Mouse (Mus musculus): ENCODE measurements around the gene Gm20777. TPM values are rescaled to one million over a fixed set of nuclear protein-coding genes. Genes with fewer than 3 reads are reported as not detected.

Gm20777 gene
- not detected for polyA plus RNA-seq (2017; shearing (Covaris generic))

GRCm38 (mm10) chrY:10752350-10752749 lies at the start of gene Gm20777:
Gene Gm20777 (minus strand): TSS chrY:10752450.

Other genes with a start within 250 kb of the Gm20777 start
- not detected for gene Gm20737, start 216.4 kb downstream of the Gm20777 start, polyA plus RNA-seq (2017; shearing (Covaris generic))
- gene Gm21775, start 199.0 kb downstream of the Gm20777 start, polyA plus RNA-seq (2017; shearing (Covaris generic)) = not detected
- gene Gm21900, start 136.1 kb downstream of the Gm20777 start, polyA plus RNA-seq (2017; shearing (Covaris generic)) = not detected